Mouse (Mus musculus) lung, adult 2 months (tissue): ENCODE measurements around the gene Lsamp.
A peak's percentile ranks its signal among the peaks of the same experiment; 100 is the strongest.

Experiments used
- CTCF ChIP-seq: fragments of 200-500 bp; IDR thresholded peaks from 2 replicates; pipeline ENCODE4 v1.5.1; 2011; ENCODE audit warnings: mild to moderate bottlenecking, low read length, control low read depth; ENCODE audit not compliant: insufficient read depth
- POLR2A ChIP-seq: fragments of 200-500 bp; IDR thresholded peaks from 2 replicates; pipeline ENCODE4 v1.6.1; 2011; ENCODE audit warnings: low read depth, mild to moderate bottlenecking, control low read depth, low read length, borderline replicate concordance; ENCODE audit errors: extremely low read depth

- TF ChIP-seq CTCF (peak; percentile 56), POLR2A (peak; percentile 38; the same call in 1 of the 2 replicates)
Measured at GRCm38 (mm10) chr16:42190114-42191045, 2206.2 kb downstream of the Lsamp start.
